8 mouse cellular contexts compared by ENCODE assay signal in the genomic region with DNA sequence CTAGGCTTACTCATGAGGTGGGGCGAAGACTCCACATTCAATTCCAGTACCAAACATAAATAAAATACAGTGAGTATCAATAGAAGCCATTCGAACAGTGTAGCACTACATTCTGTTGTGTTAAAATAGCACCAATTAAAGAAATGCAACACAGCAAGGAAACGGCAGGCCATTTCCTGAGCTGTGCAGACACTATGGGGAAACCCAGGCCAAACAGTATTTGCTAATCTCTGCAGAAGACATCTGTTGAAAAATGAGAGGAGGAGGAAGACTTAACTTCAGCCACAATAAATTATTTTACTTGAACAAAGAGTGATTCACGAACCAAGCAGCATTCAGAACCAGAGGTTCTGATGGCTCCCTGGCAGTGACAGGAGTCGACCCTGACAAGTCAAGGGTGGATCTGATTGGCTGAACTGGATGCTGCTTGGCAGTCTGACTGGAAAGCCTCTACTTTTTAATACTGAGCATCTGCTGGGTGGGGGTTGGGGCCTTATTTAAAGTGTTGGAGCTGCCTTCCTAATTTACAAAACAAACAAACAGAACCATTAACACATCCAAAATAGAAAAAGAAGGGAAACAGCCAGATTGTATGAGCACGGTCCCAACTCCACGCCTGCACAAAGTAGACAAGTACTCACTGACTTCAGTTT.
A peak's percentile ranks its signal among the peaks of the same experiment; 100 is the strongest.
DNase-seq lines count a peak whose midpoint lies in the region; ATAC-seq and TF ChIP-seq lines count a peak whose summit lies in the region.

No protein-coding gene starts in this region.

- 61% methylated on average over 7 of the region's 7 CpGs for WGBS in heart, embryonic 13.5 days
- 59% methylated on average over 7 of the region's 7 CpGs for WGBS in hindbrain, embryonic 14.5 days

- H3K9ac ChIP-seq in heart, embryonic 13.5 days, result no peak overlapping the region
- no peak overlapping the region for H3K9ac ChIP-seq in hindbrain, embryonic 14.5 days

- peaks cover 53% of the 10 kb centered on the region for H3K4me1 ChIP-seq in heart, embryonic 13.5 days
- peaks cover 5% of the 10 kb centered on the region; the same call in 1 of the 2 replicates for H3K4me1 ChIP-seq in hindbrain, embryonic 14.5 days (replicated peaks; ENCODE audit: control insufficient read depth, insufficient read depth, low read length)

- no peaks in the 10 kb centered on the region for H3K36me3 ChIP-seq in heart, embryonic 13.5 days
- H3K36me3 ChIP-seq in myocyte (ENCODE audit: control insufficient read depth, insufficient read depth), result no peaks in the 10 kb centered on the region
- no peaks in the 10 kb centered on the region for H3K36me3 ChIP-seq in hindbrain, embryonic 14.5 days (replicated peaks; ENCODE audit: control insufficient read depth, insufficient read depth)

- no peak overlapping the region for H3K4me2 ChIP-seq in heart, embryonic 13.5 days
- H3K4me2 ChIP-seq in myocyte (ENCODE audit: low read depth), result peak overlapping the region; percentile 3
- no peak overlapping the region for H3K4me2 ChIP-seq in hindbrain, embryonic 14.5 days (replicated peaks)

- no peaks in the 10 kb centered on the region for H3K9me3 ChIP-seq in heart, embryonic 13.5 days
- no peaks in the 10 kb centered on the region for H3K9me3 ChIP-seq in hindbrain, embryonic 14.5 days (ENCODE audit: control insufficient read depth, low read length)

- peaks cover 38% of the 10 kb centered on the region for H3K79me2 ChIP-seq in myocyte (ENCODE audit: control insufficient read depth, insufficient read depth)

- H3ac ChIP-seq in myocyte (ENCODE audit: control insufficient read depth, insufficient read length), result no peak overlapping the region

- DNase-seq in cerebellum, postnatal 10 days, result peak; percentile 29 to 55
- DNase-seq in cerebellum, adult 11 months, result no peak
- DNase-seq in lung, postnatal 10 days, result peak; percentile 18
- DNase-seq in lung, postnatal 25 days (ENCODE audit: low spot score), result no peak
- no peak for DNase-seq in thymus, adult 18-20 months
- DNase-seq in hindbrain, embryonic 14.5 days (ENCODE audit: low spot score), result no peak

- H3K27ac ChIP-seq in heart, embryonic 13.5 days (replicated peaks), result peak overlapping the region; percentile 36; the same call in 1 of the 2 replicates
- no peak overlapping the region for H3K27ac ChIP-seq in hindbrain, embryonic 14.5 days

- H3K4me3 ChIP-seq in heart, embryonic 13.5 days, result no peak overlapping the region
- no peak overlapping the region for H3K4me3 ChIP-seq in myocyte
- H3K4me3 ChIP-seq in hindbrain, embryonic 14.5 days (replicated peaks; ENCODE audit: low read length), result no peak overlapping the region

- ATAC-seq in heart, embryonic 13.5 days (ENCODE audit: extremely low read depth, insufficient number of reproducible peaks, low FRiP score, low TSS enrichment), result no peak
- ATAC-seq in hindbrain, embryonic 14.5 days (ENCODE audit: low FRiP score), result no peak; the same call in 1 of the 2 replicates

- no peak for TF ChIP-seq POLR2A in myocyte (IDR thresholded peaks at IDR 0.05; ENCODE audit: insufficient read length, low read depth)

- H3K27me3 ChIP-seq in heart, embryonic 13.5 days (replicated peaks), result no peaks in the 10 kb centered on the region
- H3K27me3 ChIP-seq in myocyte (ENCODE audit: control insufficient read depth, insufficient read depth, insufficient read length), result no peaks in the 10 kb centered on the region
- H3K27me3 ChIP-seq in hindbrain, embryonic 14.5 days (ENCODE audit: control insufficient read depth, insufficient read depth, low read length), result no peaks in the 10 kb centered on the region

TF ChIP-seq in myocyte, 11 proteins besides CTCF, POLR2A, EP300 and RAD21:
- TF ChIP-seq MYOD1 (IDR thresholded peaks at IDR 0.05; ENCODE audit: control insufficient read depth in 1 of 3, insufficient read length in 2 of 3, low read depth in 2 of 3) (no peak), SRF (IDR thresholded peaks at IDR 0.05; ENCODE audit: control insufficient read depth, insufficient read length, low read depth) (no peak), TCF12 (IDR thresholded peaks at IDR 0.05; ENCODE audit: insufficient read depth, poor library complexity, severe bottlenecking) (no peak), POLR2AphosphoS2 (IDR thresholded peaks at IDR 0.05; ENCODE audit: insufficient read length, low read depth) (no peak), MAX (IDR thresholded peaks at IDR 0.05; ENCODE audit: low read depth) (no peak), TCF3 (IDR thresholded peaks at IDR 0.05; ENCODE audit: insufficient read length, low read depth) (no peak), USF1 (IDR thresholded peaks at IDR 0.05; ENCODE audit: low read depth) (no peak), MYOG (IDR thresholded peaks at IDR 0.05; ENCODE audit: control insufficient read depth in 1 of 3, insufficient read depth in 1 of 3, insufficient read length in 2 of 3, low read depth in 2 of 3) (no peak), REST (IDR thresholded peaks at IDR 0.05; ENCODE audit: insufficient read depth, insufficient read length) (no peak), E2F4 (IDR thresholded peaks at IDR 0.05; ENCODE audit: insufficient read depth) (no peak), CEBPB (IDR thresholded peaks at IDR 0.05; ENCODE audit: insufficient read depth, poor library complexity, severe bottlenecking) (no peak)

Comparison
In these comparisons a context has a peak if more than half of its experiments do, and no peak if none do; other contexts are left out.
1. DNase-seq: peak in cerebellum, postnatal 10 days (2 of 2) and lung, postnatal 10 days (single experiment); none in cerebellum, adult 11 months (single experiment), lung, postnatal 25 days (single experiment), thymus, adult 18-20 months (0 of 2) and hindbrain, embryonic 14.5 days (single experiment).